Mouse (Mus musculus) cerebellum, adult 9-10 months (tissue): Measurements from ENCODE around the gene Rassf3.
A peak's percentile ranks its signal among the peaks of the same experiment; 100 is the strongest.

ENCODE experiments used
- DNase-seq: peaks from one replicate; pipeline ENCODE4 v3.0.0; 2022

Gene Rassf3

GRCm38 (mm10) chr10:121394789-121395325 lies 81.3 kb downstream of the Rassf3 start:
- no peak for DNase-seq

GRCm38 (mm10) chr10:121394270-121394669 lies 81.9 kb downstream of the Rassf3 start:
- no peak for DNase-seq

GRCm38 (mm10) chr10:121391901-121392300 lies 84.2 kb downstream of the Rassf3 start:
- DNase-seq = peak; percentile 50

GRCm38 (mm10) chr10:121390602-121391001 lies 85.5 kb downstream of the Rassf3 start:
- DNase-seq = no peak

- DNase-seq = no peak
Measured at GRCm38 (mm10) chr10:121386347-121386746, 89.8 kb downstream of the Rassf3 start.

- DNase-seq = no peak
Measured at GRCm38 (mm10) chr10:121385695-121386094, 90.5 kb downstream of the Rassf3 start.

GRCm38 (mm10) chr10:121384710-121385109 lies 91.4 kb downstream of the Rassf3 start:
- no peak for DNase-seq

GRCm38 (mm10) chr10:121381280-121381679 lies 94.9 kb downstream of the Rassf3 start:
- no peak for DNase-seq

GRCm38 (mm10) chr10:121379387-121379786 lies 96.8 kb downstream of the Rassf3 start:
- DNase-seq = no peak

- no peak for DNase-seq
Measured at GRCm38 (mm10) chr10:121376530-121377271, 99.4 kb downstream of the Rassf3 start.

- DNase-seq = no peak
Measured at GRCm38 (mm10) chr10:121375649-121376493, 100.3 kb downstream of the Rassf3 start.

- DNase-seq = no peak
Measured at GRCm38 (mm10) chr10:121374693-121375620, 101.2 kb downstream of the Rassf3 start.

- DNase-seq = no peak
Measured at GRCm38 (mm10) chr10:121374013-121374412, 102.1 kb downstream of the Rassf3 start.

- no peak for DNase-seq
Measured at GRCm38 (mm10) chr10:121370777-121371176, 105.4 kb downstream of the Rassf3 start.

GRCm38 (mm10) chr10:121368783-121369465 lies 107.2 kb downstream of the Rassf3 start:
- DNase-seq = no peak

- DNase-seq = no peak
Measured at GRCm38 (mm10) chr10:121367780-121368179, 108.4 kb downstream of the Rassf3 start.

GRCm38 (mm10) chr10:121367271-121367670 lies 108.9 kb downstream of the Rassf3 start:
- DNase-seq = no peak

- DNase-seq = peak; percentile 27
Measured at GRCm38 (mm10) chr10:121365781-121366272, 110.3 kb downstream of the Rassf3 start.

GRCm38 (mm10) chr10:121364801-121365564 lies 111.2 kb downstream of the Rassf3 start, which contains the start of gene Gns:
Gene Gns (plus strand): TSS chr10:121365090.
- DNase-seq = peak; percentile 78

- DNase-seq = peak; percentile 37
Measured at GRCm38 (mm10) chr10:121364306-121364705, 111.8 kb downstream of the Rassf3 start.

GRCm38 (mm10) chr10:121363201-121363600 lies 112.9 kb downstream of the Rassf3 start:
- DNase-seq = no peak
